Mouse (Mus musculus): ENCODE results near the gene Smad3.

The Smad3 gene

GRCm38 (mm10) chr9:63757865-63758440 is at the start of gene Smad3:
Smad3 (minus strand) TSS chr9:63757994.
- peak; percentile 94 for DNase-seq (ENCODE audit: low spot score)

- no peak for DNase-seq (ENCODE audit: low spot score)
Observed at GRCm38 (mm10) chr9:63804847-63805246, 47.1 kb upstream of the Smad3 start.

GRCm38 (mm10) chr9:63803181-63803591 is 45.4 kb upstream of the Smad3 start:
- no peak for DNase-seq (ENCODE audit: low spot score)

DNA sequence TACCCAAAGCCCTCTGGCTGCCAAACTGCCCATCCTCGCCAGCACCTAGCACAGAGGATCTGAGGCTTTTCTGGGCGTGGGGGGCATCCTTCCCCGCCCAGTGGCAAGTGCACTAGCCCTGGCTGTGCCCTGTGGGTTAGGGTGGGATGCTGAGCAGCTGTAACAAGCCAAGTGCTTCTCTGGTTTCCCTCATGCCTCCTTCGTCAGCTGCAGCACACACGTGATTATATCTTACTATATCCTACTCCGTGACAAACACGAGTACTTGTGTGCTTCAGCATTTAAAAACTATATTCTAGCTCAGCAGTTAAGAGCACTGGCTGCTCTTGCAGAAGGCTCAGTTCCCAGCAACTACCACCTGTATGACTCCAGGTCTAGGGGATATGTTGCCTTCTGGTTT is 44.7 kb upstream of the Smad3 start:
- DNase-seq (ENCODE audit: low spot score) = no peak

DNA sequence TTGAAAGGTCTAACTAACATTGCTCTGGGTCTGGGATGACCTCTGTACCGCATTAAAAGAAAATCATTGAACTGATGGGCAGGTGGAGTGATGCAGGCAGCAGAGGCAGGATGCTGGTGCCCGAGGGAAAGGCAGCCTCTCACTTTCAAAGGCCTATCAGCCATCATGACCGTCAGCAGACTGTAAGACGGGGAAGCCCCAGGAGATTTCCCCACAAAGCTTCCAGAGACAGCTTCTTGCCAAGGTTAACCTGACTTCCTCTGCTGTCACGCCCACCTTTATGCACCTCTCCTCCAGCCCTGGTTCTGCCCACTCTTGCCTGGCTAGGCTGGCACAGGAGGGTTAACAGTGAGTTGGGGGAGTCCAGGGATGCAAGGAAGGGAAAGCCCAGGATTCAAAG is 44.3 kb upstream of the Smad3 start:
- no peak for DNase-seq (ENCODE audit: low spot score)

DNA sequence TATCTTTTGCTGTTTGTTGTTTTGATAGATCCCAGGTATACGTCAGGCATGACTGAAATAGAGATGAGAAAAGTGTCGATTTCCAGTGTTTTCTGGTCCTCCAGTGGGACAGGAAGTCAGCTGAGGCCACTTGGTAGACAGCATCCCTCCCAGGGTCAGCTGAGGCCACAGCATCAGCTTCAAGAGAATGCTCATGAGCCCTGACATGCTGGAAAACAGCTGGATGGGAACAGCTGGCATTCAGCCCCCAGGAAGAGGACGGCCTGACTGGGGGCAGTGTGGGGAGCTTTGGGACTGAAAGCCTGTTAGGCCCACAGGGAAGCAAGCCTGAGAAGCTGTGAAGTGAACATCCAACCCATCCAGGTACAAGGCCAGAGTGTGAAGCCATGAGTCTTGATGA is 38.6 kb upstream of the Smad3 start:
- no peak for DNase-seq (ENCODE audit: low spot score)

DNA sequence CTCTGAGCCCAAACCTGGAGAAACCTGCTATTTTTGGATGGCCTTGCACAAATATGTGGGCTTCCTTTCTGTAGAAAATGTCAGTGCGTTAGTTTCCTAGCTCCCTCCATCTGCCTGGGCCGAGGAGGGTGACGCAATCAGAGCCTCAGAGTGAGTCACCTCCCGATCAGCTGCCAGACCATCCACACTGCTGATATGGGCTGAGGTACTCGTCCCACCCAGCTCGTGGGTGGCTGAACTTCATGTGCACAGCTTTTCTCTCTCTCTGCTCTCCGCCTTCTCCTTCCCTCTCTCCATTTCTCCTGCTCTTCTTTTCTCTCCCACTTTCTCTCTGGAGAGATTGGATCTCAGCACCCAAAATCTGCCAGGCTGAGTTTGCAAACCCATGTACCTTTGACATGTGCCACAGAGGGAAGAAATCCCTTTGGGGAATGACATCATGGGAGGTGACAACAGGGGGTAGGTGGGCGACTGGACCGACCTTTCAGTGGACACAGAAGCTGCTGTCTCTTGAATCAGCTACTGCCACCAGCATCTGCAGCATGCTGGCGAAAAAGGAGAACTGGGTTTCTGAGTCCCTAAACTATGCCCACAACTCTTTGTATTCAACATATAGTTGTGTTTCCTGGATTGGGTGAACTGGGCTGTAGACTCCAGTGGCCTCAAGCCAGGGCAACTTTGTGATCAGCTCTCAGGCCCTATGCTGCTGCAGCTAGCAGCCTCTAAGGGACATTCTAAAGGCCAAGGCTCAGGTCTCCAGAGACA is 36.1 kb upstream of the Smad3 start:
- peak; percentile 75 for DNase-seq (ENCODE audit: low spot score)

DNA sequence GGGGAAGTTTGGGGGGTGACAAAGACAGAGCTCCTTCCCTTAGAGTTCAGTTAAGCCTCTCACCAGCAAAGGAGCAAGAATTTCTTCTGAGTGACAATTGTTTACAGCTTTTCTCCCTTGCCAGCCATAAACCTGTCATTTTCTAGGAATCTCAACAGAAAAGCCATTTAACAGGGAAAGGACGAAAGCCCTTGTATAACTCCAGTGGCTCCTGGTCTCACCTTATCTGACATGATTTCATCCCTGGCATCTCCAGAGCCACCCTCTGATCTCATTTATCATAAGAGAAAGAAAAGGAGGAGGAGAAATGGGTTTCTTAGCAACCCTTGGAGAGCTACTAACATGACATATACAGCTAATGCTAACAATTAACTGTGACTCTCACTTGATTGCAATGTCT is 33.9 kb upstream of the Smad3 start:
- no peak for DNase-seq (ENCODE audit: low spot score)

DNA sequence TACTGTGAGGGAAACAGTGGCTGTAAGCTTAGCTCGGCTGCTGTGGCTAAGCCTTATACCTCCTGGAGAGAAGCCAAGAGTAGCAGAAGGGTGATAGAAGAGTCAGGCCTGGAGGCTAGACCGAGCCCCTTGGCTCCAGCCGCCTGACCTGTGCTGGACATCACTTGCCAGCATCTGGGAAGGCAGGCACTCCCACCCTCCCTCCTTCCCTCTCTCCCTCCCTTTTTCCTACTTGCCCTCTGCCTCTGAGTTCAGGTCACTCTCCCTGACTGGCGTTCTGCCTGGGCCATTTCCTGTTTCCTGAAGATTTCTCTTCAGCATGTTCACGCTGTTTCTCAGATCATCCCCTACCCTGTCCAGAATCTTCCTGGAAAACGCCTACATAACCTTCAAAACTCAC is 33.5 kb upstream of the Smad3 start:
- peak; percentile 50 for DNase-seq (ENCODE audit: low spot score)

DNA sequence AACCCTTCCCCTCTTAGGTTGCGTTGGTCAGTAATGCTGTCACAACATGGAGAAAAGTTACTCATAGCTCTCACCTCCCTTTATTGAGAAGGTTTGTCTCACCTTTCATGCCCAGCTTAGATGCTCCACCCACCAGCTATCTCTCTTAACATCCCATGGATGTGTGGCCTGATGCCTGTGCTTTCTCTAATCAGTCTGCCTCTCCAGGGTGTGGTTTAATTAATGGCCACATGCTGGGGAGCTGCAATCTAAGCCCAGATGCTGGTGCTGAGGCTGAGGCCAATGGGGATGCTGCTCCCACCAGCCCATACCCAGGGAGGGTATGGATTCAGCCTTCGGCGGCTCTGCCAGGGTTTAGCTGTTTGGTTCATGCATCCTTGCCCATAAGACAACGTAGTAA is 32.4 kb upstream of the Smad3 start:
- DNase-seq (ENCODE audit: low spot score) = no peak

DNA sequence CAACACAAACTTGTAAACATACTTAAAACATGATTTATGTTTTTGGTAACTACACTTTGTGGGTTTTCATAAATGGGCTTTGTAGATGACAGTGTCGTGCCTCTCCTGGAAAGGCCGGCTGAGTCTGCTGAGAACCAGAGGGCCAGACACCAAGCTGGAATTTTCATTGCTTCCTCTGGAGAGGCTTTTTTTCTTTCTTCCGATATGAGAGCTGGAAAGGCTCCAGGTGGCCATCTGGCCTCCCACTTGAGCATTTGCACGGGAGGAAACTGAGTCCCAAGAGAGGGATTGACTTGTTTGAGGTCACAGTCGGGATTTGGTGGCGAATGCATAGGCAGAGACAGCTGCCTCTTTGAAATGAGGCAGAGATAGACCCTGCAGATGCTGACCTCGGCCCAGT is 31.6 kb upstream of the Smad3 start:
- no peak for DNase-seq (ENCODE audit: low spot score)

GRCm38 (mm10) chr9:63787606-63788005 is 29.8 kb upstream of the Smad3 start:
- DNase-seq (ENCODE audit: low spot score) = no peak

- no peak for DNase-seq (ENCODE audit: low spot score)
Observed at GRCm38 (mm10) chr9:63787086-63787485, 29.3 kb upstream of the Smad3 start.

DNA sequence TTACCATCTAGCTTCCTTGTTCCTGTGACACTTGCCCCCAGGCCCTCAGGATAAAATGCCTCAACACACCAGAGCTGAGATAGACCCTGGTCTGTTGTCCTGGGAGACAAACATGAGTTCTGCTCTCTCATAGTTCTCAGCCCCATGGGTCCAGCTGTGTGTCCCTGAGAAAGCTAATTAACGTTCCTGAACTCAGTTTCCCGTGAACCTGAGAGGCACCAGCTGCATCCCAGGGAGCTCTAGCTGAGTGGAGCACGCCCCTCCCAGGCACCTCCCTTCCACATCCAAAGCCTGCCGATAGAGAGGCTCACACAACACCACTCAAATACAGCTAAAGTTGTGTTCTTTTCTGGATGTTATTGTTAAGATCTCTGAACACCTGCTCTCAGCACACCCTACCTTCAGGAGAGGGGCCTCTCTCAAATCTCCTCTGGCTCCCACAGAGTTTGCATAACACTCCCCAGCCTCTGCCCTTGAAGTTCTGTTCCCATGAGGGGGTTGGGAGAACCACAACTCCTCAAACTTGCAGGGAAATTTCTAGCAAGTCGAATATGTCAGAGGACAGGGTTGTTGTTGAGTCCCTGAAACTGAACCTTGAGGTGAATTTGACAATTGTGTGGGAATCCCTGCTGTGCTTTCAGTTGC is 28.4 kb upstream of the Smad3 start:
- DNase-seq (ENCODE audit: low spot score) = no peak

- no peak for DNase-seq (ENCODE audit: low spot score)
Observed at GRCm38 (mm10) chr9:63785492-63785891, 27.7 kb upstream of the Smad3 start.

- no peak for DNase-seq (ENCODE audit: low spot score)
Observed at GRCm38 (mm10) chr9:63784597-63784996, 26.8 kb upstream of the Smad3 start.

DNA sequence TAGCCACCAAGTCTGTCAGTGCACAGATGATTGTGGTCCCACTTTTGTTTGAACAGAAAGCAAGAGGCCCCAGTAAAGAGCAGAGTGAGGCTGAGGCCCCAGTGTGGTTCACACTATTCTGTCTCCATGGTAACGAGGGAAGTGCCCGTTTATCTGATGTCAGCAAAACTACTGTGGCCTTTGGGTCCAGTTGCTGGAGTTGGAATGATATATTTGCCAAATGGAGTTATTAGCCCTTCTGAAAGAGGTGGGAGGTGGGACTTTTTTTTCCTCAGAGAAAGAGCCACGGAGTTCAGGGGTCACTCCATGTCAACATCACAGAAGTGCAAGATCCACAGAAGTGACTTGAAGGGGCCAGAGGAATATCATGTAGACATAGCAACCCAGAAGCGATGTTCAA is 24.9 kb upstream of the Smad3 start:
- no peak for DNase-seq (ENCODE audit: low spot score)

GRCm38 (mm10) chr9:63781714-63782464 is 24.1 kb upstream of the Smad3 start:
- DNase-seq (ENCODE audit: low spot score) = no peak

DNA sequence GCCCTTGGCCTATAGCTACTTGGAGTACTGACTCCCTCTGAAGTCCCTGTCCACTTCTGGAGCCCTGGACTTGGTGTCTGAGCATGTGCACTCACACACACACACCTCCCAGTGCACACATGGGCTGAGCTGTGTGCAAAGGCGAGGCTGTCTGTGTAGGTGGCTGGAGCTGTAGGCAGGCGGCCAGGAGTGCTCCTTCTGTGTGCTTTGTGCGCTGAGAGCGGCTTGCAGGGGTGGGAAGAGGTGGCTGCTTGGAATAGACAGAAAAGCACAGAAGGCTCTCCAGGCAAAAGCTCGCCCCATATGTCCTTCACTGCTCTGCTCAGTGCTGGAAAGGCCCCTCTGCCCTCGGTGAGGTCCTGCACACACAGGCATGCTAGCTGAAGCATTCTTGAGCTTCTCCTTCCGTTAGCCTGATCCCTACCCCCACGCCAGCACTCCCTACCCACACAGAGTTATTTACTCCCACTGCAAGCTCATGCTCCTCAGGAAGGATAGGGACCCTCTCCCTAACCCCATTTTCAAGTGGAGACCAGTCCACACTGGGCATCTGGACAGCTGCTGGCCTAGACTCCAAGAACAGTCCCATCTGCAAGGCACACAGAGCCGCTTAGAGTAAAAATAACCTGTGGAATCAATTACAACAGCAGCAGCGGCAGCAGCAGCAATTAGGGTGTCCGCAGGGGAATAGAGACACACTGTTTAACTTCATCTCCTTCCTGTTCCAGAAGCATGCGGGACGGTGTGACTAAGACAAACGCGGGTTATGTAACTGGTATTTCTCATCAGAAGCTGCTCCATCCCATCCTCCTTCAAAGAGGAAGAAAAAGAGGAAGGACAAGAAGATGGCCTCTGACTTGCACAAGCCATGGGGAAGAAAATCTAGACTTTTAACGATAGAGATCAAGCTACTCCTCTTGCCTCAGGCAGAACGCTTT is 22.4 kb upstream of the Smad3 start:
- DNase-seq (ENCODE audit: low spot score) = no peak

DNA sequence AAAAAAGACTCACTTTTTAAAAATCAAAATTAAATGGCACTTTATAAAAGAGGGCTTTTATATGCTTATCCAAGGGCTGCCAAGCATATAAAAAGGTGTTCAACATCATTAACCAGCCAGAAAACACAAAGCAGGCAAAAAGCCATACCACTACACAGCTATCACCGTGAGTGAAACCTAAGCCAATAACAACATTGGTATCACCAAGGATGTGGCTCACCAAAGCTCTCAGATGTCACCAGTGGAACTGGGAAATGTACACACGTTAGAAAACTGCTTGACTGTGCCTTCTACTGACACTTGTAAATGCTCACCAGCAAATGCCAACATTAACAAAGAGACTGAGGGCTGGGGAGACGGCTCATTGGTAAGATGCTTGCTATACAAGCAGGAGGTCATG is 18.9 kb upstream of the Smad3 start:
- no peak for DNase-seq (ENCODE audit: low spot score)

- no peak for DNase-seq (ENCODE audit: low spot score)
Observed at GRCm38 (mm10) chr9:63774854-63775483, 17.2 kb upstream of the Smad3 start.
